Mouse (Mus musculus) heart, embryonic 13.5 days (tissue): ENCODE results near the gene Itgb8. TPM values are rescaled to one million over a fixed set of nuclear protein-coding genes. Genes with fewer than 3 reads are reported as not detected.

Source experiments
- ATAC-seq: fragments of 200-750 bp; cut with Nextera tagmentation; 2 replicates; pipeline ENCODE4 v1.8.0; 2017; ENCODE audit warnings: moderate TSS enrichment; ENCODE audit not compliant: insufficient number of reproducible peaks, low FRiP score, low TSS enrichment; ENCODE audit errors: extremely low read depth
- H3K27ac ChIP-seq: fragments of 300-500 bp; sonication (generic); replicated peaks from 2 replicates; pipeline ENCODE4 v1.5.1; 2015; ENCODE audit warnings: moderate library complexity, mild to moderate bottlenecking, inconsistent platforms
- H3K27me3 ChIP-seq: fragments of 300-500 bp; sonication (generic); replicated peaks from 2 replicates; pipeline ENCODE4 v1.6.1; 2015; ENCODE audit warnings: mild to moderate bottlenecking, inconsistent platforms
- H3K36me3 ChIP-seq: fragments of 300-500 bp; sonication (generic); 2 replicates; pipeline ENCODE4 v1.6.1; 2015; ENCODE audit warnings: mild to moderate bottlenecking, inconsistent platforms
- H3K4me1 ChIP-seq: fragments of 300-500 bp; sonication (generic); 2 replicates; pipeline ENCODE4 v1.6.1; 2015; ENCODE audit warnings: inconsistent platforms
- H3K4me2 ChIP-seq: fragments of 300-500 bp; sonication (generic); 2 replicates; pipeline ENCODE4 v1.6.1; 2015; ENCODE audit warnings: inconsistent platforms, mild to moderate bottlenecking, moderate library complexity
- H3K4me3 ChIP-seq: fragments of 300-500 bp; sonication (generic); 2 replicates; pipeline ENCODE4 v1.5.1; 2015; ENCODE audit warnings: moderate library complexity, mild to moderate bottlenecking, inconsistent platforms
- H3K9ac ChIP-seq: fragments of 300-500 bp; sonication (generic); 2 replicates; pipeline ENCODE4 v1.6.1; 2015; ENCODE audit warnings: inconsistent platforms, mild to moderate bottlenecking, moderate library complexity
- H3K9me3 ChIP-seq: fragments of 300-500 bp; sonication (generic); 2 replicates; pipeline ENCODE4 v1.6.1; 2016; ENCODE audit warnings: inconsistent platforms
- WGBS: fragments of 180-500 bp; shearing (Covaris S2); methylation state at CpG from one replicate; pipeline ENCODE4 v1.1.7; 2015; ENCODE audit warnings: mixed read lengths; 5-methylcytosine and 5-hydroxymethylcytosine counted together
- polyA plus RNA-seq: library from polyadenylated mRNA; unstranded; fragments of >200 nt; fragmentation: Nextera tagmentation; extraction: Ambion mirVana; gene quantifications from 2 replicates; pipeline ENCODE4 v1.2.1, GENCODE M21; 2015

Gene Itgb8
- 3.9 and 4.0 TPM in 2 replicates for polyA plus RNA-seq

DNA sequence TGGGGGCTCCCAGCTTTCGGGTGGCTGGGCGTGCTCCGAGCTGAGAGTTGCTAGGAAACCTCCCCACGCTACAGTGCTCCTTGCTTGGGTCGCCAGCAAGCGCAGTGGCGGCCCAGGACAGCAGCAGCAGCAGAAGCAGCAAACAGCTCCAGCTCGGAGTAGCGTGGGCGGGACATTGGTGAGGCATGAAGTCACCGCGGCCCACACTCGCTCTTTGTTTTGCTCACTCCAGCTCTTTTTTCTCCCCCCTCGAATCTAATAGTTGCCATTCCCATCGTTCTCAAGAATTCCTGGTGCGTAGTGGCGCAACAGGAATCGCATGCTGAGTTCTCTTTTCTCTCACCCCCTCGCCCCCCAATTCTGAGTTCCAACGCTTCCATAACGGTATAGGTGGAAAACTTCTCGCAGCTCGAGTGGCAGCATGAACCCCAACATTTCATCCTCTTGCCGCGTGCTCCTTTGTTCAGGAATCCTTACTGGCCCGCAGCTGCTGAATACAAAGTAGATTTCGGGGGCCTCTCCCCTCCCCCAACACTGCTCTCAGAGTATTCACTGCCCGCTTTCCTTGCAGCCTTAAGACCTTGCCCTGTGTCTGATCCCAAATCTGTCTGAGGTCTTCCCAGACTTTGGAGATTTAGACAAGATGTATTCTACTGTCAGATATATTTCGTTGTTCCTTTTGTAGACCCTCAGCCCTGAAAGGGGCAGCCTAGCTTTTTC lies at the start of gene Itgb8:
Gene Itgb8, minus strand, starts transcription at position 107 of the 720 bp plus-strand sequence.
- WGBS: 2% methylated on average over 29 of the region's 29 CpGs
- Histone ChIP-seq H3K4me2 (peak within 1 kb of the TSS; percentile 92), H3K4me1 (peaks cover 22% of the 10 kb centered on the region), H3K27me3 (peaks cover 3% of the 10 kb centered on the region; the same call in 1 of the 2 replicates), H3K9ac (peak within 1 kb of the TSS; percentile 90), H3K27ac (peak within 1 kb of the TSS; percentile 93), H3K36me3 (no peaks in the 10 kb centered on the region), H3K4me3 (peak within 1 kb of the TSS; percentile 79), H3K9me3 (no peaks in the 10 kb centered on the region)
- ATAC-seq: peak; percentile 83; the same call in 1 of the 2 replicates

GRCm38 (mm10) chr12:119276282-119276681 lies 37.7 kb upstream of the Itgb8 start:
- Histone ChIP-seq H3K36me3 (no peaks in the 10 kb centered on the region), H3K27me3 (no peaks in the 10 kb centered on the region), H3K27ac (no peak overlapping the region), H3K9me3 (no peaks in the 10 kb centered on the region), H3K4me1 (no peaks in the 10 kb centered on the region), H3K4me3 (no peak overlapping the region), H3K4me2 (no peak overlapping the region), H3K9ac (no peak overlapping the region)
- 81% methylated on average over 1 of the region's 1 CpGs for WGBS
- no peak for ATAC-seq

DNA sequence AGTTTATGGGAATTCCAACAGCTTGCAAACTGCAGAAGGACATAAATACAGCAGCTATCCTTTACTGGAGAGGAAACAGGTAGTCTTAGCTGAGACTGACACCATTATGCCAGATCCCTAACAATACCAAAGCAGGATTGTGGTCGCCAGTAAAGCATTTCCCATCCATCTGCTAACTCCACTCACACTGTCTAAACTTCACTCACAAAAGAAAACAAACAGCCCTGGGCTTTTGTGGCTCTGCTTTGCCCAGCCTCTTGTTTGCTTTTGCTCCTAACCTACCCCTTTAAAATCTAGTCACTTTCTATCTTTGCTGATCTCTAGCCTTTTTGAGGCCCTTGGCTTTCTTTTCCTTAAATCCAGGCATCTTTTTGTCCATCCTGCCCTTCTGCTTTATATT lies 35.0 kb upstream of the Itgb8 start:
- Histone ChIP-seq H3K36me3 (no peaks in the 10 kb centered on the region), H3K9me3 (no peaks in the 10 kb centered on the region), H3K4me1 (no peaks in the 10 kb centered on the region), H3K27ac (no peak overlapping the region), H3K27me3 (no peaks in the 10 kb centered on the region), H3K9ac (no peak overlapping the region), H3K4me3 (no peak overlapping the region), H3K4me2 (no peak overlapping the region)
- ATAC-seq: no peak
- WGBS: 17% methylated on average over 1 of the region's 1 CpGs

DNA sequence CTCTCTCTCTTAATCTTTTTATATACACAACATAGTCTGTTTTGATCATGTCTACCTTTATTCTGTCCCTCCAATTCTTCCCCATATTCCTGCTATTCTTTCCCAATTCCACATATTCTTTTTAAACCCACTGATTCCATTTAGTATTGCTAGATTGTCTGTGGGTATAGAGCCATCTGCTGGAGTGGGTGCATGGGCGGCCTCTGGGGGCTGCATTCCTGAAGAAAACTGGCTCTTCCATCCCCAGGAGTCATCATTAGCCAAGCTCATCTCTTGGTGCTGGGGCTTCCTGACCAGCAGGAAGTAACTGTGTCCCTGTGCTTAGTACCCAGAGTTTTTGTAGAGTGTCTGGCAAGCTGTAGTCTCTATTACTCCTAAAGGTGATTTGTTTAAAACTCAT lies 33.4 kb upstream of the Itgb8 start:
- no peaks in the 10 kb centered on the region for H3K9me3 ChIP-seq
- H3K4me2 ChIP-seq: no peak overlapping the region
- H3K4me3 ChIP-seq: no peak overlapping the region
- ATAC-seq: no peak
- H3K4me1 ChIP-seq: no peaks in the 10 kb centered on the region
- no peaks in the 10 kb centered on the region for H3K36me3 ChIP-seq
- H3K27me3 ChIP-seq: no peaks in the 10 kb centered on the region
- H3K27ac ChIP-seq: no peak overlapping the region
- 72% methylated on average over 1 of the region's 1 CpGs for WGBS
- H3K9ac ChIP-seq: no peak overlapping the region

- no peak overlapping the region for H3K4me2 ChIP-seq
- 69% methylated on average over 2 of the region's 2 CpGs for WGBS
These were observed 31.4 kb upstream of the Itgb8 start for GRCm38 (mm10) chr12:119270036-119270435.

GRCm38 (mm10) chr12:119268723-119269122 lies 30.1 kb upstream of the Itgb8 start:
- 42% methylated on average over 1 of the region's 1 CpGs for WGBS
- Histone ChIP-seq H3K36me3 (no peaks in the 10 kb centered on the region), H3K4me3 (no peak overlapping the region), H3K27me3 (no peaks in the 10 kb centered on the region), H3K4me2 (no peak overlapping the region), H3K27ac (no peak overlapping the region), H3K9me3 (no peaks in the 10 kb centered on the region), H3K4me1 (no peaks in the 10 kb centered on the region), H3K9ac (no peak overlapping the region)
- no peak for ATAC-seq

More at GRCm38 (mm10) chr12:119270036-119270435, 31.4 kb upstream of the Itgb8 start:
- no peaks in the 10 kb centered on the region for H3K36me3 ChIP-seq
- no peaks in the 10 kb centered on the region for H3K27me3 ChIP-seq
- H3K4me1 ChIP-seq: no peaks in the 10 kb centered on the region
- no peak for ATAC-seq
- H3K4me3 ChIP-seq: no peak overlapping the region
- no peak overlapping the region for H3K9ac ChIP-seq
- no peak overlapping the region for H3K27ac ChIP-seq
- no peaks in the 10 kb centered on the region for H3K9me3 ChIP-seq

DNA sequence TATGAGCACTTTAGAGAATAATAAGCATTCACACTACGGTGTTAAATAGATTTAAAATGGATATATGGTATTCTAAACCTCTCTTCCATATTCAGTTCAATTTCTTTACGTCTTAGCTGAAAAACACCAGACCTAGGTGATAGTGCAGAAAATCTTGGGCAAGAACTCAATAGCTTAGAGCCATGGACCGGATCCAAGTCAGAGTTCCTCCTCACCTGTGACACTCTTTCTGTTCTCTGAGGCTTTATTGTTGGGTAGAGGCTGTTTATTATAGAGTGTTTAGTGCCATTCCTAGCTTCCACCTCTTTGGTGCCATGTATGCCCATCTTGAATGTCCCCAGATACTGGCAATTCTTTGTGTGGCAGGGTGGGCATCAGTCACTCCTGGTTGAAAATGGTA lies 25.9 kb upstream of the Itgb8 start:
- Histone ChIP-seq H3K27me3 (no peaks in the 10 kb centered on the region), H3K9me3 (no peaks in the 10 kb centered on the region), H3K4me1 (no peaks in the 10 kb centered on the region), H3K4me3 (no peak overlapping the region), H3K9ac (no peak overlapping the region), H3K4me2 (no peak overlapping the region), H3K27ac (no peak overlapping the region), H3K36me3 (no peaks in the 10 kb centered on the region)
- ATAC-seq: no peak
- 83% methylated on average over 3 of the region's 3 CpGs for WGBS

DNA sequence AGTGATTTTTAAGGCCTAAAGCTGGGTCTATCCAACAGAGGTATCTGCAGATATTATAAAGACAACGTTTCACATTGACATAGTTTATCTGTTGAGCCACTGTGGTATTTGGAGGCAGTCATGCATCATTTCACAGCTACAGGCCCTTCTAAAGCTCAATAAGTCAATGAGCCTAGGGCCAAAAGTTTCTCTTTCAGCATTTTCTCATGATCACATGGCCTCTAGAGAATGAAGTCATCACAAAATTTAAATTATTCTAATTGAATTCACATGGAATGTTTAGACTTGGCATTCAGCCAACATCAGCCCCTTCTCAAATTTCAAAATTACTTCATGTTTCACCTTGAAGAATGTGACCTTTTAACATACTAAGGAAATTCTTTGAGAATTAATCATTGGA lies 10.0 kb upstream of the Itgb8 start:
- H3K9ac ChIP-seq: no peak overlapping the region
- H3K27ac ChIP-seq: no peak overlapping the region
- 27% methylated on average over 1 of the region's 1 CpGs for WGBS
- no peak overlapping the region for H3K4me2 ChIP-seq
- no peak overlapping the region for H3K4me3 ChIP-seq
- H3K27me3 ChIP-seq: no peaks in the 10 kb centered on the region
- H3K36me3 ChIP-seq: no peaks in the 10 kb centered on the region
- ATAC-seq: no peak
- H3K4me1 ChIP-seq: no peaks in the 10 kb centered on the region
- H3K9me3 ChIP-seq: no peaks in the 10 kb centered on the region

DNA sequence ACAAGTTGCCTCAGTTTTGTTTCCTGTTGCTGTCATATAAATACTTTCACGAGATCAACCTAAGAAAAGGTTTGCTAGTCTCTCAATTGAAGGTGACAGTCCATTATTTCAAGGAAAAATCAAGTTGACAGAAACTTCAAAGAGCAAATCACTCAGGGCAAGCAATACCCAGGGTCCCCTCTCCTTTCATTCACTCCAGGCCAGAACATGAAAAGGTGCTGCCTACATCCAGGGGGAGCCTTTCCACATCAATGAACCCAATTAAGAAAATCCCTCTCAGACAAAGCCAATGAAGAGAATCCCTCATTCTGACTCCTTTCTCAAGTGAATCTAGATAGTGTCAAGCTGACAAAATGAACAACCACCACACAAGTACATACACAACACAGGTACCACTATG lies 2.5 kb upstream of the Itgb8 start:
- no peak overlapping the region for H3K27ac ChIP-seq
- peaks cover 11% of the 10 kb centered on the region for H3K4me1 ChIP-seq
- no peak overlapping the region for H3K4me3 ChIP-seq
- no peaks in the 10 kb centered on the region for H3K36me3 ChIP-seq
- H3K9ac ChIP-seq: no peak overlapping the region
- WGBS: 64% methylated on average over 1 of the region's 1 CpGs
- ATAC-seq: no peak
- no peak overlapping the region for H3K4me2 ChIP-seq
- no peaks in the 10 kb centered on the region for H3K9me3 ChIP-seq
- H3K27me3 ChIP-seq: peaks cover 3% of the 10 kb centered on the region; the same call in 1 of the 2 replicates

GRCm38 (mm10) chr12:119237921-119238695 lies 494 bp downstream of the Itgb8 start:
- Histone ChIP-seq H3K9me3 (no peaks in the 10 kb centered on the region), H3K27ac (peak overlapping the region; percentile 93), H3K27me3 (peaks cover 3% of the 10 kb centered on the region; the same call in 1 of the 2 replicates), H3K4me2 (peak overlapping the region; percentile 92), H3K36me3 (no peaks in the 10 kb centered on the region), H3K4me1 (peaks cover 22% of the 10 kb centered on the region), H3K4me3 (peak overlapping the region; percentile 79), H3K9ac (peak overlapping the region; percentile 90)
- 2% methylated on average over 35 of the region's 35 CpGs for WGBS
- ATAC-seq: peak; percentile 51; the same call in 1 of the 2 replicates

DNA sequence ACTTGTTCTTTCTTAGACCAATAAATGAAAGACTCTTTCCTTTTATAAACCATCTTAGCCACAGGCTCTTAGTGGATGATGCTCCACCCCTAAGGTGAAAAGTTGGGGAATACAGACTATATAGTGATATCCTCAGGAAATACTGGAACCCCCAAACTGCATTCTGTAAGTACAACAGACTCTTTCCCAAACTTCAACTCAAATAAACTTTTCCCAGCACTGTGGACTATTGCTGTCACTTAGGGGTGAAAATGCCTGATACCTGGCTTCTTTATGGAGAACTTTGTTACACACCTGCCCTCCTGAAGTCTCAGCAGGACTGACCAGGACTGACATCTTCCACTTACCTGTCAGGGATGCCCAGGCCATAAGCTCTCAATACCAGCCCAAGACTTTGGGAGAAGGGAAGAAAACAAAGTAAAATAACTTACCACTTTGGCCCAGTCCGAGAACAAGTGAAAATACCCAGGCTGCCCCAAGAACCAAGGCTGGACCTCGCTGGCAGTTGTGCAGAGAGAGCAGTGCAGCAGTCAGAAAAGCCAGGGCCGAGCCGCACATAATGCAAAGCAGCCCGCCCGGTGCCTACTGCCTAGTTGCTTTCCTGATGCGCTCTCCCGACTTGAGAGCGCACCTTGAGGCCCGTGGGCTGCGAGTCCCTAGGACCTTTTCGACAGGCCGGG lies 1.2 kb downstream of the Itgb8 start:
- Histone ChIP-seq H3K9me3 (no peaks in the 10 kb centered on the region), H3K9ac (peak overlapping the region; percentile 90), H3K4me2 (peak overlapping the region; percentile 92), H3K27me3 (peaks cover 3% of the 10 kb centered on the region; the same call in 1 of the 2 replicates), H3K4me3 (peak overlapping the region; percentile 79), H3K4me1 (peaks cover 22% of the 10 kb centered on the region), H3K27ac (peak overlapping the region; percentile 93), H3K36me3 (no peaks in the 10 kb centered on the region)
- ATAC-seq: no peak
- 1% methylated on average over 13 of the region's 13 CpGs for WGBS
